Mouse (Mus musculus): ENCODE measurements around the gene Ccdc115.

DNA sequence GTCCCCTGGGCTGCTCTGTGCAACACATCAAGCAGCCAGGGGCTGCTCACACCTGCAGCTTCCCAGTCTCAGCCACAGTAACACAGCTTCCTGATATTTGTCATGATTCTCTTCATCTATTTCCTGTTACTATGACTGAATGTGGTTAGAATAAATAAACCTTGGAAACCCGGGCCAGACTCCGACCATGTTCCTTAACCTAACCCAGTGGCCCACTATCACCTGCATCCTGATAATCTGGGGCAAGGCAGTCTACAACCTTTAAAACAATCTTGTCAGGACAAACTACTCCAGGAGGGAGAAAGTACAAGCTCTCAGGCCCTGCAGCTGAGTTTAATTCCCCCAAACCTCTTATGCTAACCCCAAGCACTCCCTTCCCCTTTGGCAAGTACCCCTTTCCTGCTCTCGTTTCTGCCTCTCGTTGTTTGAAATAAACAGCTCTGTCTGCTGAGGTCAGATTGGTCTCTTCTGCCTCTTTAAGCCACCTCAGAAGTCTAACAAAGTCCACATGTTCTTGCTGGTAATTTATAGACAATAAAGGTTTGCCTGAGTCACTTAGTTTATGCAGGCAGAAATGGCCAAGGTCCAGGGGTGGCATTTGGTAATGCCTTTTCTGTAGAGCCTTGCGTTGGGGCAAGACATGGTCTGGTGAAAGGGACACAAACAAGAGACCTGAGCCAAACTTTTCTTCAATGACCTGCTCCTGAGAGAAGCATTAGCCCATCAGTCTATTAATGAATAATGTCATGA lies 42.6 kb upstream of the Ccdc115 start:
- TF ChIP-seq CTCF (IDR thresholded peaks at IDR 0.05; ENCODE audit: extremely low read depth, insufficient read depth, insufficient read length, insufficient replicate concordance) (no peak), POLR2A (IDR thresholded peaks at IDR 0.05; ENCODE audit: low read depth, low read length) (no peak)
